Mouse (Mus musculus): ENCODE results near the gene Tssk3.

Gene Tssk3

DNA sequence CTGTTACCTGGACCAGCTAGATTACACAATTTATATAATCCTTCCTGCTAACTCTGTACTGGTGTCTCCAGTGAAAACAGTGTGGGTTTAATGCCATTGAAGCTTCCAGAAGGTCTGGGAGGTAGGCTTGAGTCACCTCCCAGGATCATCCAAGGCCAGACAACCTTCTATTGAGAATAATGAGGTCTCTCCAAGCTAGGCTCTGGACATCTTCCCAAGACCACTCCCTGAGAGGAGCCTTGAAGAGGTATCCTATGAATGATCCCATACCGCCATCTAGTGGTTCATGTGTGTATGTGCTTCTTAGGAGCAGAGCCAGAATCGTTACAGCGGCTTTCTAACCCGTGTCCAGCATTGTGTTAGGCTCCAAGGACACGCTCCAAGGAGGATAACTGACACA, 35.6 kb downstream of the Tssk3 start:
- in situ Hi-C loops (cut with MboI; ENCODE audit: unreplicated experiment in 2 of 2): loop anchor here (5.0 to 25.0 kb wide), 8 partner anchors 103 to 498 kb away; partner anchors contain the start of genes Azin2 (in 1 of the 2) and Fndc5 (in 1 of the 2)

DNA sequence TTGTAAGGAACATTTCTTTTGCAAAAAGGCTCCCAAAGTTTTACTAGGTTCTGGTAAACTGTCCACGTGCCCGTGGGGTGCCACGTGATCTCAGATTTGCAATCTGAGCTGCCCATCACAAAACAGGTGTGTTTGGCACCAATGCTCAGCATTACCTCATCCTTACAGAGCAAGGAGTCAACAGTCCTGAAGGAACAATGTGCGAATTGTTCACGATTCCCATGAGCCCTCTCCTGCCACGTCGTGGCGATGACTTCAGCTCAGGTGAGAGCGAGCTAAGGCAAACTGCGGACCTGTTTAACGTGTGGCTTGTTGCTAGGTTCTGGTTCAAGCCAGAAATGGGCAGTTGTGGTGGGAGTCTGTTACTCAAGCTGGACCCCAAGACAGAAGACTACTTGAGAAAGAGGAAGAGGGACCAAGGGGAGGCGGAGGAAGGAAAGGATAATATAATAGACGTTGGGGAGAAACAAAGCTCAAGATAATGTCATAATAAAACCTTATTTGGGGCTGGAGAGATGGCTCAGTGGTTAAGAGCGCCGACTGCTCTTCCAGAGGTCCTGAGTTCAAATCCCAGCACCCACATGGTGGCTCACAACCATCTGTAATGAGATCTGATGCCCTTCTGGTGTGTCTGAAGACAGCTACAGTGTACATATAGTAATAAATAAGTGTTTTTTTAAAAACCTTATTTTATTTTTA, 39.2 kb downstream of the Tssk3 start:
- in situ Hi-C loops (cut with MboI; ENCODE audit: unreplicated experiment in 2 of 2): loop anchor here in 1 of 2 experiments (10.0 to 25.0 kb wide), 2 partner anchors 247 to 489 kb away; partner anchors contain the start of gene Azin2

DNA sequence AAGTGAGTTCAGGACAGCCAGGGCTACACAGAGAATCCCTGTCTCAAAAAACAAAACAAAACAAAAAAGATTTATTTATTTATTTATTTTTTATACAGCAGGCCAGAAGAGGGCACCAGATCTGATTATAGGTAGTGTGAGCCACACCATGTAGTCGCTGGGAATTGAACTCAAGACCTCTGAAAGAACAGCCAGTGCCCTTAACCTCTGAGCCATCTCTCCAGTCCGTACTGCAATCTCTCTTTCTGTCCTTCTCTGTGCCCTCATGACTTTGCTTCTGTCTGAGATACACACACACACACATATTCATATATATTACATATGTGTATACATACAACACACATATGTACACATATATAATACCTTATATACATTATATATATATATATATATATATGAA, 40.0 kb downstream of the Tssk3 start:
- in situ Hi-C loops (cut with MboI; ENCODE audit: unreplicated experiment in 2 of 2): loop anchor here in 1 of 2 experiments (10.0 to 25.0 kb wide), 2 partner anchors 246 to 489 kb away; partner anchors contain the start of gene Azin2

DNA sequence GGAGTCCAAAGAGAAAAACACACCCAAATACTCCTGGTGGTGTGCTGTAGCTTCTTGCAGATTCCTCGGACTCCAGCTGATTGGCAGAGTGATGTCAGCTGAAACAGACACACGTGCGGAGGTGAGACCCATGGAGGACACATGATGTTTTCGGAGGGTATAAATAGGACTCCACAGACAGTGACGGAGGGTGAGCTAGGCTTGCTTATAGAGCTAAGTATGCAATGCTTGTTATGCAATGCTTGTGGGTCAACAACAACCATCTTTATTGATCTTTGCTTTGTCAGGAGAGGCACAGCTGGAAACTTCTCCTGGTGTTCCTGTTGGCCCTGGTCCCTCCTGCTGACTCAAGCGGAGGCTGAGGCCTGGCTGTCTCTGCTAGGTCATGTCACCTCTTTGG, 42.1 kb downstream of the Tssk3 start:
- in situ Hi-C loops (cut with MboI; ENCODE audit: unreplicated experiment in 2 of 2): no loop called here

DNA sequence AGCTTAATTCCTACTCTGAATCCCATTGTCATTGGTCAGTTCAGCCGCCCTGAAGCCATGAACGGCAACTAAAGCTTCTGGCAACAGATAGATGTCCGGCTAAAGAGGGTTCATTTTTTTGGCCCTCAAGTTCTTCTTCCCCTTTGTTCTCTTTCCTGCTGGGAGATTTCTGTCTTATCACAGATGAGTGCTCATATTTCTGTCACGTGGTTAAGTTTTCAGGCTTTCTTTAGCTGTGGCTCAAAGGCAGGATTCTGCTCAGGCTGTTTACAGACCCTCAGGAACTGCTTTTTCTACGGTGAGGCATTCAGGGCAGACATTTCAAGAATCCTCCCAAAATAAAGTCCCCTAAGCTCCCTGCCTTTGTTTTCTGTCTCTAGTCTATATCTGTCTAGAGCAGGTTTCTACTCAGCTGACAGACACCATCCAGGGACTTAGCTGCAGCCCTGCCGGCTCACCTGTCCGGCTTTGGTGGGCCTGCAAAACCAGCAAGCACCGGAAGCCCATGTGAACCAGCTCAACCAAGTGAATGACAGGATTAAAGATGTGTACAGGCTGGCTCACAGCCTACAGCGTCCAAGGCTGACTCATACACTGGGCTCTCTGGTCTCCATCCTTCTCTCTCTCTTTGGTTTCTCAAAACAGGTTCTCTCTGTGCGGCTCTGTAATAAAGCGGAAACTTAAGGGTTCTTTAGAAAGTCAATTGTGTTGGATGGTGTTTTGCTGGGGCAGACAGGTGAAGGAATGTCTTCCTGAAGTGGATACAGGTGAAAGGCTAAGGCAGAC, 42.9 kb downstream of the Tssk3 start:
- in situ Hi-C loops (cut with MboI; ENCODE audit: unreplicated experiment in 2 of 2): no loop called here

GRCm38 (mm10) chr4:129447360-129447759, 43.5 kb downstream of the Tssk3 start:
- in situ Hi-C loops (cut with MboI; ENCODE audit: unreplicated experiment in 2 of 2): no loop called here

GRCm38 (mm10) chr4:129441145-129441544, 49.7 kb downstream of the Tssk3 start:
- in situ Hi-C loops (cut with MboI; ENCODE audit: unreplicated experiment in 2 of 2): no loop called here

DNA sequence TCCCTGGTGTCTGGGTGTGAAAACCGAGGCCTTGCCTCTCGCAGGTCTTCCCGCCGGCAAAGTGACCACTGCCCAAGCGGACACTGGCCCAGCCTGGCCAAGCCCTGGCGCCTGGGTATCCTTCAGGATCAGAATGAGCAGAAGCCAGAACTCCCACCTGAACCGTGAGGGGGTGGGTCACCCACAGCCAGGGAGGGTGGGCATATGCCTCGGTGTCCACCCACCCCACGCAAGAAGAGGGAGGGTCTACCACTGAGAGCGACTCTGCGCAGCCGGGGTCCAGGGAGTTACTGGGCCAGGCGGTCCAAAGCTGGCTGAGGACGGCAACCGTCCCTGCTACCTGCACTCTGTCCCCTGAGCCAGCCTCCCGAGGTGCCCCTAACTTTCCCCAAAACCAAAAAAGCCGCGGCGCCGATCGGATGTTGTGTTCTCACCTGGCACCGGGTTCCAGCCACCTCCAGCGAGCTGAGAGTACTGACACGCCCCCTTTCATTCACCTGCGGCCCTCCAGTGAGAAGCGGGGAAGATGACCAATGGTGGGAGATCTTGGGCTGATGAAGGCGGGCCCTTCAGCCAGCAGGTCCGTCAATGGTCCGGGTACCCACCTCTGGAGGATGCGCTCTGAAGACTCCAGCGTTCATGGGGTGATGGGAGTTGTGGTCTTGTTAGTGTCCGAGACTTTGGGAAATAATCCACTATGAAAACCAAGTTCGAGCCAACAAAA, 50.3 kb downstream of the Tssk3 start, which contains the start of gene Zbtb8b:
Gene Zbtb8b, minus strand, starts transcription at position 514 of the 724 bp plus-strand sequence.
- in situ Hi-C loops (cut with MboI; ENCODE audit: unreplicated experiment in 2 of 2): no loop called here
